20 mouse cellular contexts compared by ENCODE assay signal in genomic region chr17:12710050-12710780, GRCm38 (mm10). TPM values are rescaled to one million over a fixed set of nuclear protein-coding genes. Genes with fewer than 3 reads are reported as not detected.
DNase-seq lines count a peak whose midpoint lies in the region; ATAC-seq lines count a peak whose summit lies in the region.
"Had no signal": no experiment of that assay in that cellular context is flagged by ENCODE, and none has a peak within 500 bp of the region (broad histone marks: within the 10 kb centered on the region; RNA-seq: fewer than 3 reads in every experiment).

No protein-coding gene starts in this region.

- no peaks in the 10 kb centered on the region for H3K9me3 ChIP-seq in limb, embryonic 13.5 days

- peaks cover 83% of the 10 kb centered on the region for H3K36me3 ChIP-seq in limb, embryonic 13.5 days

- no peak for DNase-seq in frontal cortex, postnatal 14 days (ENCODE audit: low spot score in 2 of 2)
- peak; percentile 22 to 76 for DNase-seq in left cerebral cortex, postnatal 25 days (ENCODE audit: low spot score in 2 of 2)
- no peak for DNase-seq in left cerebral cortex, postnatal 10 days (ENCODE audit: extremely low spot score in 1 of 2, low spot score in 2 of 2)
- peak; percentile 8 for DNase-seq in R1 (ENCODE audit: low read depth, low spot score)
- no peak for DNase-seq in spleen, postnatal 4 days (ENCODE audit: low spot score in 2 of 2)
- DNase-seq in gastrocnemius, postnatal 25 days, result no peak
- DNase-seq: adrenal gland, postnatal 25 days; cerebellum, postnatal 10 days; heart, adult 11 months; heart, postnatal 10 days; kidney, adult 2 months; kidney, postnatal 4 days; lung, postnatal 4 days; midbrain, embryonic 14.5 days; spleen, adult 18-20 months had no signal

- peak; percentile 74 for ATAC-seq in frontal cortex, adult (ENCODE audit: low TSS enrichment)
- ATAC-seq in limb, embryonic 13.5 days (ENCODE audit: low FRiP score, low read depth), result no peak
- ATAC-seq: activated CD4-positive, CD25-positive, alpha-beta regulatory T cell, adult 4 months; hindbrain, embryonic 16.5 days had no signal

- H3K9ac ChIP-seq in limb, embryonic 13.5 days, result no peak overlapping the region; the same call in 1 of the 2 replicates

- peaks cover 34% of the 10 kb centered on the region; the same call in 1 of the 2 replicates for H3K4me1 ChIP-seq in limb, embryonic 13.5 days

- no peaks in the 10 kb centered on the region for H3K27me3 ChIP-seq in limb, embryonic 13.5 days

- intact Hi-C loops in left cerebral cortex, postnatal 25 days (cut with DNase I), result loop anchor here (5.0 kb wide), 1 partner anchor 87 kb away; no protein-coding TSS in a partner anchor
- intact Hi-C loops in left cerebral cortex, postnatal 10 days (cut with DNase I), result no loop called here

- 66% methylated on average over 13 of the region's 13 CpGs for WGBS in limb, embryonic 13.5 days

- no peak overlapping the region for H3K4me2 ChIP-seq in limb, embryonic 13.5 days (replicated peaks)

- no peak overlapping the region for H3K4me3 ChIP-seq in limb, embryonic 13.5 days

- peak overlapping the region; percentile 22; the same call in 1 of the 2 replicates for H3K27ac ChIP-seq in limb, embryonic 13.5 days

RNA-seq across cellular contexts. Expression of gene Slc22a1, which starts 34.6 kb away (rescaled TPM):
- 1 to 10 TPM in 1 of 2 experiments, under 1 TPM in 1; 0.87 to 1.9 TPM for total RNA-seq in left cerebral cortex, postnatal 25 days (2021)
- total RNA-seq in left cerebral cortex, postnatal 10 days (2021), result 1 to 10 TPM; 2.2 to 2.7 TPM
- polyA plus RNA-seq in limb, embryonic 13.5 days (2015; fragmentation: Nextera tagmentation; extraction: Ambion mirVana), result 0.25 TPM in 1 of 2 replicates, not detected in the other
- not detected for total RNA-seq in gastrocnemius, postnatal 25 days (2021)
- total RNA-seq: adrenal gland, postnatal 25 days had no signal
- polyA plus RNA-seq: hindbrain, embryonic 16.5 days; liver, embryonic 16.5 days; midbrain, embryonic 14.5 days had no signal

RNA-seq across cellular contexts. Expression of gene Igf2r, which starts 59.2 kb away (rescaled TPM):
- 10 to 100 TPM; 28.5 to 29.2 TPM for total RNA-seq in left cerebral cortex, postnatal 25 days (2021)
- total RNA-seq in left cerebral cortex, postnatal 10 days (2021), result 10 to 100 TPM; 24.9 to 25.6 TPM
- polyA plus RNA-seq in limb, embryonic 13.5 days (2015; fragmentation: Nextera tagmentation; extraction: Ambion mirVana), result 48.7 and 51.5 TPM in 2 replicates
- 10 to 100 TPM; 44.6 to 45.8 TPM for total RNA-seq in gastrocnemius, postnatal 25 days (2021)

Comparison
In these comparisons a context has a peak if more than half of its experiments do, and no peak if none do; other contexts are left out.
1. DNase-seq: peak in left cerebral cortex, postnatal 25 days (2 of 2) and R1 (single experiment); none in frontal cortex, postnatal 14 days (0 of 2), left cerebral cortex, postnatal 10 days (0 of 2), spleen, postnatal 4 days (0 of 2) and gastrocnemius, postnatal 25 days (single experiment).